Mouse (Mus musculus): Measurements from ENCODE around the gene Cdk6. TPM values are rescaled to one million over a fixed set of nuclear protein-coding genes. Genes with fewer than 3 reads are reported as not detected.

The Cdk6 gene
- polyA plus RNA-seq, 1 experiment from 2014 or later = 31.7 TPM

DNA sequence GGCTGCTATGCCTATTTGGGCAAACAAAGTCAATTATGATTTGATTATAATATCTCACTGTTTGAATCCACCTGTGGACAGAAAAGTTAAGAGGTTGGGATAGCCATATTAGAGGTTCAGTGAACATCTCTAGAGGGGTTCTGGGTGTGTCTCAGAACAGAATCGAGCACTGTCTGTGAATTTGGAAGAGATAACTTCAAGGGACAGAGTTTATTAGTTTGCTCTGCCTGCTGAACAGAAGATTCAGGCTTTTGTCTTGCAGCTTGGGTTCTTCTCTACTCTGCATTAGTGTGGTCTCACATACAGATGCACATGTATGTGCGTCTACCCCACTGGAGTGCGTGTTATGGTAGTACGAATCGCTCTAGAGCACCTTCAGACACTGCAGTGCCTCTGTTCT is 20.0 kb downstream of the Cdk6 start:
- no peaks in the 10 kb centered on the region for H3K9me3 ChIP-seq (replicated peaks)
- H3K4me2 ChIP-seq = no peak overlapping the region
- H3K36me3 ChIP-seq = no peaks in the 10 kb centered on the region; the same call in 1 of the 2 replicates
- H3K4me3 ChIP-seq = no peak overlapping the region
- no peak overlapping the region for H3K9ac ChIP-seq
- no peaks in the 10 kb centered on the region for H3K27me3 ChIP-seq
- ATAC-seq (replicated peaks; ENCODE audit: insufficient number of reproducible peaks, insufficient read depth, low FRiP score, low read depth) = no peak
- 86% methylated on average over 5 of the region's 5 CpGs for WGBS
- no peak overlapping the region for H3K27ac ChIP-seq
- peaks cover 37% of the 10 kb centered on the region for H3K4me1 ChIP-seq (replicated peaks)

DNA sequence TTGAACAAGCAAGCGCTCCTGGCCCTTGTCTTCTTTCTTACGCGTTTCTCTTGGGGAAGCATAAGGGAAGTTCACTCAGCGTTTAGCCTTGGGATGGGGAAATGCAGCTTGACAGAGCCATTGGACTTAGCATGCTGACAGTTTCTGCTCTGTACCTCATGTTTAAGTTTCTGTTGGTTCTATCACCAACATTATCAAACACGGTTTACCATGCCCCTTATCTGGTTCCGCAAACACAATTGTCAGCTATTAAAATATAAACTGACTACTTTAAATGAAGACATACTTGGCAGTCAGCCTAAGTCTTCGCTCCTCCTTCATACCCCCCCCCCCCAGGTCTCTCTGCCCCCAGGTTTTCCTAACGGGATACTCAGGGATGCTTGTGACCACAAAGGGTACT is 20.8 kb downstream of the Cdk6 start:
- no peaks in the 10 kb centered on the region; the same call in 1 of the 2 replicates for H3K36me3 ChIP-seq
- H3K9me3 ChIP-seq (replicated peaks) = no peaks in the 10 kb centered on the region
- no peak for ATAC-seq (replicated peaks; ENCODE audit: insufficient number of reproducible peaks, insufficient read depth, low FRiP score, low read depth)
- H3K4me3 ChIP-seq = no peak overlapping the region
- H3K4me2 ChIP-seq = no peak overlapping the region
- H3K4me1 ChIP-seq (replicated peaks) = peaks cover 28% of the 10 kb centered on the region
- H3K27me3 ChIP-seq = no peaks in the 10 kb centered on the region
- 65% methylated on average over 8 of the region's 8 CpGs for WGBS
- H3K27ac ChIP-seq = no peak overlapping the region
- no peak overlapping the region for H3K9ac ChIP-seq

DNA sequence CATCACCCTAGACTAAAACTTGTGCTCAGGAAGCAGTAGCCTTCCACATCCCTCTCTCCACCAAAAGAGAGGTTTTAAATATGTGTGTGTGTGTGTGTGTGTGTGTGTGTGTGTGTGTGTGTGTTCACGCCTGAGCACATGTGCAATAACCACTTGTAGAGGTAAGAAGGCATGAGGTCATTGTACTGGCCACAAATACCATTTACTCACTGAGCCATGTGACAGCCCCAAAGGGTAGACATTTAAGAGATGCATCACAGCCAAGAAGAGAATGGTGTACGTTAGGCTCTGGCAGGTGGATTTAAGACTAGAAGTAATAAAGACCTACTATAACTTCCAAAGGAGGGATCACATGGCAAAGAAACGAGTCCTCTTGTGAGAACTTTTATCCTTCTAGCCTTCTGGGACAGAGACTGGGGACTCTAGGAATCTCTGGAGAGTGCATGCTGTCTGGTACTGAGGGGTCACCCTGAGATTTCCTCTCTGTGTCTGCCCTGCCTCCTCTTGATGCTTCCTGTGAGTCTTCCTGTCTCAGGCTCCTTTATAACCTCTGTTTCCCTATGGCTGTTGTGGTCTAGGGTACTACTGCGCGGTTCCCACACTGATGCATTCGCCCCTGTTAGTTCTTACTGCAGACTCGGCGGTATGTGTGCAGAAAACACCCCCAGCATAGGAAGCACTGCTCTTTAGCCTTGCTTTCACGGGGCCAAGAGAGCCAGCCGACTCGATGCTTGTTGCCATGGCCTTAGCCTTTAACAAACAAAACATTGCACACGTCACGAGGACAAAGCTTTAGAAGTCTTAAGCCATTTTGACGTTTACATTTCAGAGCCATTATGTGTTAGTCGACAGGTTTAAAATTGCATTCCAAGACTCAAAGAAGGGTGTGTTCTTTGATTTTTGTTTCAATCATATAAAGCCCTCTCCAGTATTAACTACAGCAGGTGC is 22.0 kb downstream of the Cdk6 start:
- no peak for ATAC-seq (replicated peaks; ENCODE audit: insufficient number of reproducible peaks, insufficient read depth, low FRiP score, low read depth)
- Histone ChIP-seq H3K36me3 (no peaks in the 10 kb centered on the region; the same call in 1 of the 2 replicates), H3K4me1 (replicated peaks) (peaks cover 27% of the 10 kb centered on the region), H3K9me3 (replicated peaks) (no peaks in the 10 kb centered on the region), H3K9ac (no peak overlapping the region), H3K27me3 (no peaks in the 10 kb centered on the region), H3K4me2 (no peak overlapping the region), H3K4me3 (no peak overlapping the region), H3K27ac (no peak overlapping the region)
- 58% methylated on average over 15 of the region's 15 CpGs for WGBS

DNA sequence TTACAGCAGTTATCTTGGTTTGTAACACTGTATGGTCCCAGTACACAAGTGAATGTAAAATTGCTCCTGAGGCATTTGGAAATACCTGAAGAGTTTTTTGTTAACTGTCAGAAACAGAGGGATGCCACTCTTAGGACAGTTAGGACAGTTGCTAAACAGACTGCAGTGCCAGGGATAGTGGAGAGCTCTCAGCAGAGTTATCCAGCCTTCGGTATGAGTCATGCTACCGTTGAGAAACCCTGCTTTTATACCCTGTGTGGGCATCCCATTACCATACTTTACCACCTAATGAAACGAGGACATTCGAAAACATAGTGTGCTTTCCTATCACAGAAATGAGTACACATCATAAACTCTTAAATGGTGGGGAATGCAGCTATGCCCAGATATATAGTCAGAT is 25.8 kb downstream of the Cdk6 start:
- ATAC-seq (replicated peaks; ENCODE audit: insufficient number of reproducible peaks, insufficient read depth, low FRiP score, low read depth) = no peak
- Histone ChIP-seq H3K4me1 (replicated peaks) (peaks cover 14% of the 10 kb centered on the region), H3K4me2 (no peak overlapping the region), H3K27ac (no peak overlapping the region), H3K36me3 (no peaks in the 10 kb centered on the region; the same call in 1 of the 2 replicates), H3K27me3 (no peaks in the 10 kb centered on the region), H3K4me3 (no peak overlapping the region), H3K9me3 (replicated peaks) (no peaks in the 10 kb centered on the region), H3K9ac (no peak overlapping the region)
- WGBS = 91% methylated on average over 4 of the region's 4 CpGs

DNA sequence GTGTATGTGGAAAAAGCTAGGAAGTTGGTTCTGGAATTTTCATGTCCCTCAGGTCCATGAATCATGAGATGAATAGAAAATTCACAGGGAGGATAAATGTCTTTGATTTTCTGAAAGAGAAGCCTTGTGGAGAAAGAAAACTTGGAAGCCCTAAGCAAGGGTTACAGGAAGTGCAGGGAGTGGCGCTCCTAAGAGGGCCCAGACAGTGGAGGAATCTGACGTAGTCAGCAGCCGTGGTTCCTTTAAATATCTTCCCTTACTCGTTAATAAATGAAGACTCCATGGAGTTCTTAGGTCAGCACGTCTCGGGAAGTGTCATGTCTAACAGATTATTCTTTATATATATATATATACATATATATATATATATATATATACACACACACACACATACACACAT is 28.0 kb downstream of the Cdk6 start:
- Histone ChIP-seq H3K4me1 (replicated peaks) (peaks cover 4% of the 10 kb centered on the region), H3K9me3 (replicated peaks) (no peaks in the 10 kb centered on the region), H3K27me3 (no peaks in the 10 kb centered on the region), H3K36me3 (no peaks in the 10 kb centered on the region; the same call in 1 of the 2 replicates), H3K4me2 (0 out of 2 replicates have a peak overlapping the region, but pooled peaks have one; percentile 16), H3K4me3 (no peak overlapping the region), H3K9ac (no peak overlapping the region), H3K27ac (peak overlapping the region; percentile 46)
- no peak for ATAC-seq (replicated peaks; ENCODE audit: insufficient number of reproducible peaks, insufficient read depth, low FRiP score, low read depth)
- 51% methylated on average over 6 of the region's 6 CpGs for WGBS

DNA sequence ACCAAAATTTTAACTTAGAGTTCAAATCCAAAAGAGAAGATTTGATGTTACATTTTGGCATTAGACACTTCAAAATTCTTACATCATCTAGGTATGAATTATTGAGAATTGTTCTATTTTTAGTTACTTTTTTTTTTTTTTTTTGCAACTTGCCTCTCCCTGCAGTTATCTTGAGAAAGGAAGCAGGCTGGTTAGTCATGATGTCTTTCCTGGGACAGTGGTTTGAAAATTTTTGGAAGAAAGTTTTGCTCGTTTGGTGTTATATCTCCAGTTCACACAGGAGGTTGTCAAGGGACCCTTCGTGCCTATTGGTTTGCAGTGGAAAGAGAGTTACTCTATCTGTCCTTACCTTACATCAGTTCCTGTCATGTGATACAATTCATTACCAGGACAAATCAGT is 29.9 kb downstream of the Cdk6 start:
- ATAC-seq (replicated peaks; ENCODE audit: insufficient number of reproducible peaks, insufficient read depth, low FRiP score, low read depth) = no peak
- Histone ChIP-seq H3K9me3 (replicated peaks) (no peaks in the 10 kb centered on the region), H3K9ac (no peak overlapping the region), H3K36me3 (no peaks in the 10 kb centered on the region; the same call in 1 of the 2 replicates), H3K4me3 (no peak overlapping the region), H3K27me3 (no peaks in the 10 kb centered on the region), H3K4me1 (replicated peaks) (peaks cover 7% of the 10 kb centered on the region), H3K27ac (no peak overlapping the region), H3K4me2 (no peak overlapping the region)
- 68% methylated on average over 2 of the region's 2 CpGs for WGBS

DNA sequence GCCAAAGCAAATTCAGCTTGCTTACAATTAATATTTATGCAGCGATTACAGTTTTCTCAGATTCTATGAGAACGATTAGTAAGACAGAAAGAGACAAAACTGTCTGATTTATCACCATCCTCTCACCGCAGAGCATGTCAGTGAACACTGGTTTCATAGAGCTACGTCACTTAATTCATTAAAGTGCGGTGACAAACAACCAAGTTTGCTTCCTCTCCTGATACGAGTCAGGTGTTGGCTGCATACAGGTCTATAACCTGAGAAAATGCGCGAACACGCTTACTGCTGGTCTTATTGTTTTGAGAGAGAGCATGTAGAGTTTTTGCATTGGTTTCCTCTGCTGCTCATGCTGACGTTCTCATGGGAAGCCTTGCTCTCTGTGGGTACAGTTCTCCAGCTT is 31.9 kb downstream of the Cdk6 start:
- WGBS = 84% methylated on average over 10 of the region's 10 CpGs
- H3K27me3 ChIP-seq = no peaks in the 10 kb centered on the region
- no peaks in the 10 kb centered on the region for H3K9me3 ChIP-seq (replicated peaks)
- no peak for ATAC-seq (replicated peaks; ENCODE audit: insufficient number of reproducible peaks, insufficient read depth, low FRiP score, low read depth)
- H3K27ac ChIP-seq = no peak overlapping the region
- no peaks in the 10 kb centered on the region; the same call in 1 of the 2 replicates for H3K36me3 ChIP-seq
- no peak overlapping the region for H3K4me2 ChIP-seq
- peaks cover 16% of the 10 kb centered on the region for H3K4me1 ChIP-seq (replicated peaks)
- no peak overlapping the region for H3K9ac ChIP-seq
- no peak overlapping the region for H3K4me3 ChIP-seq

DNA sequence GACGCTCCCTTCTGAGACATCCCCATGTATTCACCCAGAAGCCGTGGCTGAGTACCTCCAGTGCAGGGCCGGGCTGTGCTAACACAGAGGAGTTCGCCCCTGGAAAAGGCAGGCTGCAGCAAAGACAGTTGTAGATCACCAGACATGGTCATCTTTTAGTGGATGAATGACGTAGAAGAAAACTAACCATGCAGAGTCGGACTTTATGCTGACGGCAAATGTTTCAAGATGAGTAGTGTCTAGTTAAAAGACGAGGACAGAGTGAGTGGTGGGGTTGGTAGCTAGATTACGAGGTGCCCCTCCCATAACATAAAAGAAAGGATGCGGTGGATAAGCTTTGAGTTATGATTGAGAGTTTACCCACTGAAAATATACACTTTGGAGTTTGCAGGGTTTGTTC is 33.5 kb downstream of the Cdk6 start:
- ATAC-seq (replicated peaks; ENCODE audit: insufficient number of reproducible peaks, insufficient read depth, low FRiP score, low read depth) = no peak
- H3K4me3 ChIP-seq = no peak overlapping the region
- WGBS = 79% methylated on average over 10 of the region's 10 CpGs
- no peak overlapping the region for H3K9ac ChIP-seq
- no peak overlapping the region for H3K27ac ChIP-seq
- H3K27me3 ChIP-seq = no peaks in the 10 kb centered on the region
- H3K36me3 ChIP-seq = no peaks in the 10 kb centered on the region
- H3K9me3 ChIP-seq (replicated peaks) = no peaks in the 10 kb centered on the region
- H3K4me1 ChIP-seq (replicated peaks) = peaks cover 21% of the 10 kb centered on the region
- H3K4me2 ChIP-seq = no peak overlapping the region

DNA sequence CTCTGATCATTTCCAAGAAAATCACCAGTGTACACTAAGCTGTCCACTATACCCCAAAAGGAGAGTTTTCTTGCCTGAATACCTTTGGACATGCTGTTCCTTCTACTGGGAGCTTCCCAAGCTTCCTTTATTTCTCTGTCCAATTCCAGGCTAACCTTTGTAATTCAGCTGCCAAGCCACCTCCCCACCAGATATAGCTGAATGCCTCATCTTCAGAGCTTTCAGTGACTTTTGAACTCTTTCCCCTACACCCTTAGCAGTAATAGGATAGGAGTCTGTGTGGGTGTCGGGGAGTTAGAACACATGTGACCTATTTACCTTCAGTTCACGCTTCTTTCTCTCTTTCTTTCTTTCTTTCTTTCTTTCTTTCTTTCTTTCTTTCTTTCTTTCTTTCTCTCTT is 34.9 kb downstream of the Cdk6 start:
- no peak overlapping the region for H3K9ac ChIP-seq
- no peaks in the 10 kb centered on the region for H3K9me3 ChIP-seq (replicated peaks)
- H3K36me3 ChIP-seq = no peaks in the 10 kb centered on the region
- no peak overlapping the region for H3K4me2 ChIP-seq
- H3K27ac ChIP-seq = no peak overlapping the region
- peaks cover 31% of the 10 kb centered on the region for H3K4me1 ChIP-seq (replicated peaks)
- no peak for ATAC-seq (replicated peaks; ENCODE audit: insufficient number of reproducible peaks, insufficient read depth, low FRiP score, low read depth)
- no peak overlapping the region for H3K4me3 ChIP-seq
- H3K27me3 ChIP-seq = no peaks in the 10 kb centered on the region
- WGBS = 86% methylated on average over 2 of the region's 2 CpGs

DNA sequence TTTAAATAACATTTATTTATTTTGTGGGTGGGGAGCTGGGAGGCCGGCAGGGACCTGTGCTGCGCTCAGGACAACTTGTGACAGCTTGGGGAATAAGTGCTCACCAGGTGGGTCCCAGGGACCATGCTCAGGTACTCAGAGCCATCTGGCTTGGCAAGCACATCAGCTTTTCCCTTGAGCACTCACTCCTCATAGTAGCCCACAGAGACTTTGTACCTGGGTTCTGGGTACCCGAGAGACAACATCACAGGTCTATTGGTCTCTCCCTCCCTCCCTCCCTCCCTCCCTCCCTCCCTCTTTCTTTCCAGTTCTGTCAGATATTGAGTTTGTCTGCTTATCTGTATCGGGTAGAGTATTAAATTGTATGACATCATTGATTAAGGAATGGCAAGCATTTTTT is 38.0 kb downstream of the Cdk6 start:
- no peak overlapping the region for H3K27ac ChIP-seq
- H3K9ac ChIP-seq = no peak overlapping the region
- no peaks in the 10 kb centered on the region for H3K9me3 ChIP-seq (replicated peaks)
- H3K27me3 ChIP-seq = no peaks in the 10 kb centered on the region
- no peak overlapping the region for H3K4me3 ChIP-seq
- H3K4me1 ChIP-seq (replicated peaks) = peaks cover 48% of the 10 kb centered on the region
- no peak overlapping the region for H3K4me2 ChIP-seq
- WGBS = 81% methylated on average over 4 of the region's 4 CpGs
- no peaks in the 10 kb centered on the region for H3K36me3 ChIP-seq
- ATAC-seq (replicated peaks; ENCODE audit: insufficient number of reproducible peaks, insufficient read depth, low FRiP score, low read depth) = no peak

DNA sequence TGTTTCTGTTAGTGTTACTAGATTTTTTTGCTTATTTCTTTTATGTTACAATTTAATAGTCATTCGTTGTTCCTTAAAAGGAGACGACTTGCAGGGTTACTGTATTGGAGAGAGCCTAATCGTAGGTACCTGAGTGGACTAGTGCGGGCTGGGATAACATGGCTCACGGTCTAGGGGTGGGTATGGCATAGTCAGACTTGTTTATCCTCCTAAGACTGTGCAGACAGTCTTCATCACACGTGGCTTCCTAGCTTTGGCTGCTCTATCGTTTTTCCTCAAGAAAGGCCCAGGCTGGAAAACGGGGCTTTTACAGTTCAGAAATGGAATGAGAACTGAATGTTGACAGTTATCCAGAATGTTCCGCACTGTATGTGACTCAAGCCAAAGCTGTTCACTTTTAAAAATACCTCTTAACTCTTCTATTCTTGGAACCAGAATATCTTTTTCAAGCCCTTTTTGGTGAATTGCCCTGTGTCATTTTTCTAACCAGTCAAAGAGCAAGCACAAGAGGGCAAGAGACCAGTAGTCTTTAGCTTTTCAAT is 39.5 kb downstream of the Cdk6 start:
- H3K36me3 ChIP-seq = no peaks in the 10 kb centered on the region
- H3K9me3 ChIP-seq (replicated peaks) = no peaks in the 10 kb centered on the region
- ATAC-seq (replicated peaks; ENCODE audit: insufficient number of reproducible peaks, insufficient read depth, low FRiP score, low read depth) = no peak
- no peak overlapping the region for H3K9ac ChIP-seq
- H3K27me3 ChIP-seq = no peaks in the 10 kb centered on the region
- H3K27ac ChIP-seq = peak overlapping the region; percentile 81
- H3K4me3 ChIP-seq = no peak overlapping the region
- WGBS = 60% methylated on average over 9 of the region's 9 CpGs
- no peak overlapping the region for H3K4me2 ChIP-seq
- H3K4me1 ChIP-seq (replicated peaks) = peaks cover 49% of the 10 kb centered on the region
